Mouse (Mus musculus) liver, adult 2 months (tissue): ENCODE data around the gene Tldc2. TPM values are rescaled to one million over a fixed set of nuclear protein-coding genes. Genes with fewer than 3 reads are reported as not detected.

Source experiments
- DNase-seq: peaks from one replicate; pipeline ENCODE4 v3.0.0-alpha.2; 2011; ENCODE audit warnings: low read depth, low spot score; ENCODE audit errors: extremely low read depth
- H3K27ac ChIP-seq: fragments of 200-500 bp; replicated peaks from 2 replicates; pipeline ENCODE4 v1.5.1; 2012; ENCODE audit warnings: low read depth, mild to moderate bottlenecking, control low read depth, inconsistent platforms, low read length; ENCODE audit not compliant: insufficient read depth
- H3K27me3 ChIP-seq: fragments of 200-500 bp; 2 replicates; pipeline ENCODE4 v1.6.1; 2012; ENCODE audit warnings: mild to moderate bottlenecking, moderate library complexity, low read length, inconsistent platforms; ENCODE audit not compliant: control insufficient read depth, insufficient read depth
- H3K36me3 ChIP-seq: fragments of 200-500 bp; 2 replicates; pipeline ENCODE4 v1.6.1; 2012; ENCODE audit warnings: low read length, inconsistent platforms; ENCODE audit not compliant: control insufficient read depth, insufficient read depth
- H3K4me1 ChIP-seq: fragments of 200-500 bp; 2 replicates; pipeline ENCODE4 v1.6.1; 2011; ENCODE audit warnings: low read length; ENCODE audit not compliant: control insufficient read depth, insufficient read depth
- H3K4me3 ChIP-seq: fragments of 200-500 bp; 2 replicates; pipeline ENCODE4 v1.5.1; 2011; ENCODE audit warnings: low read depth, mild to moderate bottlenecking, control low read depth, low read length, moderate library complexity; ENCODE audit not compliant: insufficient read depth
- H3K79me2 ChIP-seq: fragments of 200-500 bp; 2 replicates; pipeline ENCODE4 v1.6.1; 2012; ENCODE audit warnings: inconsistent platforms, mild to moderate bottlenecking, low read length, moderate library complexity; ENCODE audit not compliant: control insufficient read depth, insufficient read depth
- H3K9ac ChIP-seq: fragments of 200-500 bp; 2 replicates; pipeline ENCODE4 v1.6.1; 2012; ENCODE audit warnings: low read depth, mild to moderate bottlenecking, control low read depth, inconsistent platforms, low read length
- CTCF ChIP-seq: fragments of 200-500 bp; IDR thresholded peaks from 2 replicates; pipeline ENCODE4 v1.5.1; 2011; ENCODE audit warnings: low read depth, low read length, control low read depth
- POLR2A ChIP-seq: fragments of 200-500 bp; IDR thresholded peaks from 2 replicates; pipeline ENCODE4 v1.6.1; 2011; ENCODE audit warnings: low read length, control low read depth; ENCODE audit not compliant: insufficient read depth; ENCODE audit errors: extremely low read depth
- WGBS: fragments of 180-500 bp; shearing (Covaris S2); methylation state at CpG from one replicate; pipeline ENCODE4 v1.1.7; 2018; 5-methylcytosine and 5-hydroxymethylcytosine counted together
- polyA plus RNA-seq: library from polyadenylated mRNA; depleted of rRNA; stranded (reverse); fragments of >200 nt; gene quantifications from 2 replicates; pipeline ENCODE4 v1.2.3, GENCODE M21; 2012
- total RNA-seq: library from RNA; depleted of rRNA; stranded (reverse); fragments of >200 nt; gene quantifications from 2 replicates; pipeline ENCODE4 v1.2.3, GENCODE M21; 2014

Gene Tldc2
- total and polyA plus RNA-seq, 2 experiments, result not detected

DNA sequence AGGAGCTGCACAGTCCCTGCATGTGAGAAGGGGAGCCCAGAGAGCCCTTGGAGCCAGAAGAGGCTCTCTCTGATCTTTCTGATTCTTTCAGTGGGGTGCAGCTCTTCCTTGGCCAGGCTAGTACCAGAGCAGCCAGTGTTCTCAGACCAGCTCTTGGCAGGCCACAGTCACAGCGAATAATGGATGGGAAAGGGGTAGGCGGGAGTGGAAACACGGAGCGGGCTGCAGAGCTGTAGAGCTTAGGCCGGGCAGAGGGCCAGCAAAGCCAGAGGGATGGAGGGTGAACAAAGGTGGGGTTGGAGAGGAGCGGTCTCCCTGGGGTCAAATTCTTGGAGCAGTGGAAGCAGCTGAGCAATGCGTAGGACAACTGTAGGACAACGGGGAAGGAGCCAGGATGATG, 5.2 kb downstream of the Tldc2 start:
- WGBS, result 67% methylated on average over 8 of the region's 8 CpGs
- peaks cover 2% of the 10 kb centered on the region; the same call in 1 of the 2 replicates for H3K4me1 ChIP-seq
- H3K36me3 ChIP-seq, result no peaks in the 10 kb centered on the region
- H3K27me3 ChIP-seq, result no peaks in the 10 kb centered on the region
- TF ChIP-seq CTCF (no peak), POLR2A (no peak)
- no peak overlapping the region for H3K27ac ChIP-seq
- H3K9ac ChIP-seq, result no peak overlapping the region
- no peak overlapping the region for H3K4me3 ChIP-seq
- H3K79me2 ChIP-seq, result no peaks in the 10 kb centered on the region
- DNase-seq, result no peak

DNA sequence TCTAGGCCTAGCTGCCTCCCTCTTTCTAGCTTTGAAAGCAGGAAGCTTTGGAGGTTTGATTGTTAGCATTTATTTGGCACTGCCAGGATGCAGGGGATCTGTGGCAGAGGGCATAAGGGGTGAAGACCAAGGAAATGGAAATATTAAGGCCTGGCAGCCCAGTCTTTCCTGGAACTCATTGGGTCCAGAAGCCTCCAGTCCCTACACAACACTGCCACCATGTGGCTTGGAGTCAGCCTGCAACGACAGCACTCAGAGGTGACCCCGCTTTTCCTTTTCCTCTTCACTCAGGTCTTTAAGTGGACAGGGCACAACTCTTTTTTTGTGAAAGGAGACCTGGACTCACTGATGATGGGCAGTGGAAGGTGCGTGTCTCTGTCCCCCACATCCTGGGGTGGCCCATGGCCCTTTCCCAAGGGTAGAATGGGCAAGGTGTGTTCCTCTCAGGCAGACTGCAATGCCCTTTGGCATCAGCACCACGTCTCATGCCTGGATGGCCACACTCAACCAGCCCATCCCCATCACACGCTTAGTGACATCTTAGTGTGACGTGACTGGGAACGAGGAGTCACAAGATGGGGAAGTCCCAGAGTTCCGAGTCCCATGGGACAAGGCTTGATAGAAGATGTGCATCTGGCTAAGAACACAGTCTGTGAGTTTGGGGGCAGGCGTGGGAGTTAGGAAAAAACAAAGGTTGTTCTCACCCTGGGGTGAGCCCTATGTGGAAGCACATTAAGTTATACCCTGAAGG, 8.3 kb downstream of the Tldc2 start:
- H3K4me1 ChIP-seq, result peaks cover 2% of the 10 kb centered on the region; the same call in 1 of the 2 replicates
- TF ChIP-seq CTCF, result peak; percentile 86
- TF ChIP-seq POLR2A, result no peak
- DNase-seq, result no peak
- H3K27ac ChIP-seq, result no peak overlapping the region
- no peaks in the 10 kb centered on the region for H3K27me3 ChIP-seq
- H3K79me2 ChIP-seq, result no peaks in the 10 kb centered on the region
- H3K36me3 ChIP-seq, result peaks cover 2% of the 10 kb centered on the region; the same call in 1 of the 2 replicates
- H3K9ac ChIP-seq, result no peak overlapping the region
- 69% methylated on average over 9 of the region's 9 CpGs for WGBS
- H3K4me3 ChIP-seq, result no peak overlapping the region

GRCm38 (mm10) chr2:157099532-157100318, 12.9 kb downstream of the Tldc2 start:
- DNase-seq, result no peak
- 90% methylated on average over 12 of the region's 12 CpGs for WGBS
- H3K27ac ChIP-seq, result no peak overlapping the region
- no peaks in the 10 kb centered on the region for H3K27me3 ChIP-seq
- no peaks in the 10 kb centered on the region for H3K4me1 ChIP-seq
- no peaks in the 10 kb centered on the region for H3K79me2 ChIP-seq
- H3K36me3 ChIP-seq, result peaks cover 15% of the 10 kb centered on the region
- TF ChIP-seq POLR2A (no peak), CTCF (no peak)
- H3K4me3 ChIP-seq, result no peak overlapping the region
- H3K9ac ChIP-seq, result no peak overlapping the region

GRCm38 (mm10) chr2:157100319-157100605, 13.4 kb downstream of the Tldc2 start:
- TF ChIP-seq POLR2A (no peak), CTCF (no peak)
- no peaks in the 10 kb centered on the region for H3K4me1 ChIP-seq
- DNase-seq, result no peak
- no peak overlapping the region for H3K4me3 ChIP-seq
- no peak overlapping the region for H3K27ac ChIP-seq
- H3K36me3 ChIP-seq, result peaks cover 19% of the 10 kb centered on the region
- no peaks in the 10 kb centered on the region for H3K79me2 ChIP-seq
- H3K9ac ChIP-seq, result no peak overlapping the region
- WGBS, result 93% methylated on average over 12 of the region's 12 CpGs
- H3K27me3 ChIP-seq, result no peaks in the 10 kb centered on the region

DNA sequence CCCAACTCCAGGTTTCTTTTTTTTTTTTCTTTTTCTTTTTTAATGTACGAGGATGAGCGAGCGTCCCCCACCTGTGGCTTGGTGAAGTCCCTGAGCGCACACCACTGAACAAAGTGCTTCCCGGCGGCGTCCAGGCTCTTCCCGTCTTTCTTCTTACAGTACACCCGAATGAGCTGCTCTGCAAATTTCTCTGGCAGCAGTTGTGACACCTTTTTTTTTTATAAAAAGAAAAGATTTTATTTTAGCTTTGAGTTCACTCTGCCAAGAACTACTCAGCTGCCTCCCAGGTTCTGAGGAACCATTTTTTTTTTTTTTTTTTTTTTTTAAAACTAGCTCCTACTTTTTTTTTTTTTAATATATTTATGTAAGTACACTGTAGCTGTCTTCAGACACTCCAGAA, 14.8 kb downstream of the Tldc2 start:
- Histone ChIP-seq H3K27ac (no peak overlapping the region), H3K36me3 (peaks cover 23% of the 10 kb centered on the region), H3K27me3 (no peaks in the 10 kb centered on the region), H3K79me2 (no peaks in the 10 kb centered on the region), H3K4me3 (no peak overlapping the region), H3K4me1 (no peaks in the 10 kb centered on the region), H3K9ac (no peak overlapping the region)
- WGBS, result 97% methylated on average over 9 of the region's 9 CpGs
- no peak for DNase-seq
- TF ChIP-seq POLR2A, result no peak

- no peaks in the 10 kb centered on the region for H3K79me2 ChIP-seq
- H3K4me1 ChIP-seq, result no peaks in the 10 kb centered on the region
- no peak overlapping the region for H3K4me3 ChIP-seq
- H3K9ac ChIP-seq, result no peak overlapping the region
- H3K36me3 ChIP-seq, result peaks cover 28% of the 10 kb centered on the region
- WGBS, result 96% methylated on average over 2 of the region's 2 CpGs
- TF ChIP-seq POLR2A (no peak), CTCF (no peak)
- no peaks in the 10 kb centered on the region for H3K27me3 ChIP-seq
- DNase-seq, result no peak
- no peak overlapping the region for H3K27ac ChIP-seq
Observed at GRCm38 (mm10) chr2:157102256-157102655, 15.4 kb downstream of the Tldc2 start.
